Mouse (Mus musculus) testis, adult 2 months (tissue): ENCODE results near the gene Hsd17b6.

Experiments
- CTCF ChIP-seq: fragments of 200-500 bp; IDR thresholded peaks from 2 replicates; pipeline ENCODE4 v1.5.1; 2012; ENCODE audit warnings: low read depth, mild to moderate bottlenecking, inconsistent platforms, low read length, moderate library complexity; ENCODE audit not compliant: control insufficient read depth, insufficient read depth, insufficient replicate concordance
- POLR2A ChIP-seq: fragments of 200-500 bp; IDR thresholded peaks from 2 replicates; pipeline ENCODE4 v1.6.1; 2012; ENCODE audit warnings: low read depth, mild to moderate bottlenecking, inconsistent platforms, low read length, moderate library complexity; ENCODE audit not compliant: control insufficient read depth

GRCm38 (mm10) chr10:127971135-127971534 is 36.3 kb downstream of the Hsd17b6 start:
- TF ChIP-seq CTCF (no peak), POLR2A (no peak)
